Mouse (Mus musculus): Measurements from ENCODE around the gene Armh1.

DNA sequence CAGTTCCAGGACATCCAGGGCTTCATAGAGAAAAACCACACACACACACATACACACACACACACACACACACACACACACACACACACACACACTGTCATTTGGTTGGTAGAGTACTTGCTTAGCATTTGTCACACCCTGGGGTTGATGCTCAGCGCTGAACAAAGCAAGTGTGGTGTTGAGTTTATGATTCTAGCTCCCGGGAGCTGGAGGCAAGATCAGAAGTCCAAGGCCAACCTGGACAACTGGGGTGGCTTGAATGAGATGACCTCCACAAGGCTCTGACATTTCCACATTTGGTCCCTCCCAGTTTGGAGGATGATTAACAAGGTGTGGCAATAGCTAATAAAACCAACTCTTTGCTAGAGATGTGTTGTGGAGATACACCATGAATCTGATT lies 20.7 kb downstream of the Armh1 start:
- TF ChIP-seq CTCF (IDR thresholded peaks at IDR 0.05; ENCODE audit: control insufficient read depth, insufficient read depth, insufficient read length) (no peak), CEBPB (IDR thresholded peaks at IDR 0.05; ENCODE audit: low read depth) (no peak)
